Mouse (Mus musculus): ENCODE measurements at regions not wholly inside any gene's neighbourhood (a gene's known extent, or its start where the extent isn't known, plus 50 kb on each side); places are given as distances from the start of the nearest gene placed in this dataset.
A peak's percentile ranks its signal among the peaks of the same experiment; 100 is the strongest.

DNA sequence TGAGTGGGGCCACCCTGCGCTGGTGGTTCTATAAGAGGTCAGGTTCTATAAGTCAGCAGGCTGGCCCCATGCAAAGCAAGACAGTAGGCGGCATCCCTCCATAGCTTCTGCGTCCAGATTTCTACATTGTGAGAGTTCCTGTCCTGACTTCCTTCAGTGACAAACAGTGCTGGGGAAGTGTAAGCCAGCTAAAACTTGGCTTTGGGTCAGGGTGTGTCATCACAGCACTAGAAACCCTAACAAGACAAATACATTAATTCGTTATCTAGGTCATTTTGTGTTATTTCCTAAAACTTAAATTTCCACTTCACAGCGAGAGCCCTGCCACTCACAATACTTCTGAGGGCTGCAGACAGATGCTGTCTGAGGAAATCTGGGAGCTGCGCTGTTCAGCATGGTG, 181.3 kb downstream of the Ifng start:
- no peak for DNase-seq (ENCODE audit: extremely low read depth, low read depth)

DNA sequence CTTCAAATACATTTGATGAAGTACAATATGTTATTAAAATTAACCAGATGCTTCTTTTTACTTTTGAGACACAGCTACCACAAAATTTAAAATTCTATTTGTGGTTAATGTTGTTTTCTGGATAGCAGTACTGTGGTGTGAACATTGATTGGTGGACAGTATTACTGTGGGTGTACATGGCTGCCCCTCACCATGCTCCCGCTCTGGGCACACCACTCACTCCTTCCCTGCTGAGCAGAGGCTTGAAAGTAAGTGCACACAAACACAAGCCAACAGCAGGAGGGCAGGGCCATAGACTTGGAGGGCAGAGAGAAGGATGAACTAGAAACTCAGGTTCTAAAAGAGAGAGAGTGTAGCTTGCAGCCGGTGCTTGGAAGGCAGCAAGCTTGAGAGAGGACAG, 182.1 kb downstream of the Ifng start:
- DNase-seq (ENCODE audit: extremely low read depth, low read depth), result no peak

DNA sequence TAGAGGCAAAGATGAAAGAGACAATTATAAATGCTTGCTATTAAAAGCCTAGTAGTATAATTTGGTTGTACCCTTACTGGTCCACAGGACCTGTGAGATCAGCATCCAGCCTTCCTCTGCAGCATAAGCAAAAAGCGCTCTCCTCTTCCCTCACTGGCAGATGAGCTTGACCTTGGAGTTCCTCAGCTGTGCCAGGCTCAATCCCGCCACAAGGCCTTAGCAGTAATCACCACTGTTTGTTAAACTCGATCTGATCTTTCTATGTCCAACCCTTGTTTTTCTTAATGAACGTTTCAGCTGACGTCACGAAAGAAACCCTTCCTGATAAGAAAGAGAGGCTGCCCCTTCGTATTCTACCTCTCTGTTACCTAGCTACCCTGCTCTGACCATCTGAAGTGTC, 183.5 kb downstream of the Ifng start:
- no peak for DNase-seq (ENCODE audit: extremely low read depth, low read depth)

DNA sequence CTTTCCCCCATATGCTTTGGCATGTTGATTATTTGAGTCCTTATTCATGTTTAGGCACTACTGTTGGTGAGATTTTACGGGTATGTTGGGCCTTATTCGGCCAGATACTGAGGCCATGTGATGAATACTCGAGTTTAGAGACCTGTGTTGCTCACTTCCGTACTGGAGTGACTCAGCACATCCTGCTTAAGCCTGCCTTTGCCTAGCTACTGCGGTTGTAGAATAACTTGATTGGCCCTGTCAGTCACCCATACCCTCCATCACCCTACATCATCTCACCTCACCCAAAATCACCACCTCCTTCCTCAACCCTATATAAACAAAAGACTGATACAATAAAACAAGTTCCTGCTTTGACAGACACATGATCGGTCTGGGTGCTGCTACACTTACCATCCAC, 187.2 kb downstream of the Ifng start:
- no peak for DNase-seq (ENCODE audit: extremely low read depth, low read depth)

DNA sequence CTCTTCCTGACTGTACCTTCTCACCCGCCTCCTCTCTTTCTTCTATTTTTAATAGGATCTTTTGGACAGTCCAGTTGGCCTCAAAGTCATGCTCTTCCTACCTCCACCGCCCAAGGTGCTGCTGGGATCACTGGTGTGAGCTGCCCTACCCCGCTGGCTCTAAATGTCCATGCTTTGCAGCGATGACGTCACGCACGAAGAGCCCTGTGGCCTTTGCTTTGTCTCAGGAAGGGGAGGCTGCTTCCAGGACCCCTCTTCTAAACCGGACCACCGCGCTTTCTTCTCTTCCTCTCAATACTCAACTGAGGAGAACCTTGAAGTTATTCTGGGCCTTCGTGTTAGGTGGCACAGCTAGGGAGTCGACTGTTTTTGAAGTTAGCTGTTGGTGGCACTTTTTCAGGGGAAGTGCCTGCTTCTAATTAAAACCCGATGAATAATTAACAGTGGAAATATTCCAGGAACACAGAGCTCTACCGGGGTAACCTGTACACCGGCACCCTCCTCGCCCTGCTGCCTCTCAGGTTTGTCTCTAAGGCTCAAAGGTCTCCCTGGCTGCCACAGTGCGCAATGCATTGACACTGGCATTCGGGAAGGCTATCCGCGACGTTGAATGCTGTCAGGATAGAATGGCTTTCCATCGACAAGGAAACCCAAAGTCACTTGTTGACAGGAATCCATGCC, 188.7 kb downstream of the Ifng start:
- no peak for DNase-seq (ENCODE audit: extremely low read depth, low read depth)

DNA sequence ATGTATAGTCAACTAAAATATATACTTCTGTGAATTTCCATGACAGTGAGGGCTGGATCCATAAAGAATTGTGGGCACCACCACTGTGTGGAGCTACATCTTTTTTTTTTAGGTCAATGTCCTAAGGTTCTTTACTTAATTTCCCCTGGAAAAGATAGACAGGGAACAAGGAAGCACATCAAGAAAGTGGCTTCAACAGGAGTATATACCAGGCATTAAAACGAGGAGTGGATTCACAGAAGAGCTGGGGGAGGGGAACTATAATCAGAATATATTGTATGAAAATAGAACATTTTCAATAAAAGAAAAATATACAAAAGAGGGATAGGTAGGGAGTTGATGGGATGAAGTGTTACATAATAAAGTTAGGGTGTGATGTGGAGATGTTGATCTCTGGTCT, 190.9 kb downstream of the Ifng start:
- no peak for DNase-seq (ENCODE audit: extremely low read depth, low read depth)

DNA sequence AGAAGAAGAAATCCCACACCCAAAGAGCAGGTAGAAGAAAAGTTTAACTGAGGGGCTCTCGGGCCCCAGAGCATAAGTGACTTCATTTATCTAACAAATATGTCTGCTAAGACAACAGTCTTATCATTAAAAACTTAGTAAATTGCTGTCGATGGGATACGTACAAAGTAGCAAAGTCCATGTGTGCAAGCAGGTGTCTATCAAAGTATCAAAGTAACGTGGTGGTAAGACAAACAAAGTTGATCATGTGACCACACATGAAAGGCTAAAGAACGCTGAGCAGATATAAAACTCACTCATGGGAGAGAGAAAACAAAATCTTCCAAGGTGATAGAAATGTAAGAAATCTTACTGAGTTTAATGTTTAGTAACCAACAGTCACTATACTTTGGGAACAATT, 191.3 kb downstream of the Ifng start:
- no peak for DNase-seq (ENCODE audit: extremely low read depth, low read depth)

DNA sequence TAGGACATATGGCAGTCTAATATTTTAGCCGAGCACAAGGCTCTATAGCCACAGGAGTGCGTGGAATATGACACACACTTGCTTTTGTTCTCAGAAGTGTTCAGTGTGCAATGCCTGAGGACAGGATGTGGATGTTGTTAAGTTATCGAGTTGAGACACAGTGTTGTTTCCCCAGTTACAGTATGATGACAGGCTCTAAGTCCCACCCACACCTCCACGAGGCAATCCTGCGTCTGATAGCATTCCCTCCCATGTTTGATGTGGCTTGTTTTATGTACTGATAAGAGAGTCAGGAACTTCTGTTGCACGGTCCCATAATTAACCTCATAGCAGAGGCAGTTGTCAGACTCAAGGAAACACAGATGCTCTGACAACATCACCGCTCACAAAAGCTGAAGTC, 192.6 kb downstream of the Ifng start:
- DNase-seq (ENCODE audit: extremely low read depth, low read depth), result peak; percentile 33

DNA sequence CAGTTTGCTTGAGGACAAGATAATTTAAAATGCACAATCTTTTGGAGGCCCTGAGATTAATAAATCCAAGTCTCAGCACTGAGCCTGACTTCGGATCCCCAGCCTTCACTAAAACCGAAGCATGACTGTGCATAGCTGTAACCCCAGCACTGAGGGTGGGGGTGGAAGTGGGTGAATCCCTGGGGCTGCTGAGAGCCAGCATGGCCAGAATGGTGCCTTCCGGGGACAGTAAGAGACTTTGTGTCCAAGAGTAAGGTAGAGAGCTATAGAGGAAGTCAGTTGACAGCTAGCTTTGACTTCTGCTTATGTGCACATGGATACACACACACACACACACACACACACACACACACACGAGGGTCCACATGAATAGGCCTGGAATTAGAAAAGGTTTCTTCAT, 198.3 kb downstream of the Ifng start:
- no peak for DNase-seq (ENCODE audit: extremely low read depth, low read depth)

DNA sequence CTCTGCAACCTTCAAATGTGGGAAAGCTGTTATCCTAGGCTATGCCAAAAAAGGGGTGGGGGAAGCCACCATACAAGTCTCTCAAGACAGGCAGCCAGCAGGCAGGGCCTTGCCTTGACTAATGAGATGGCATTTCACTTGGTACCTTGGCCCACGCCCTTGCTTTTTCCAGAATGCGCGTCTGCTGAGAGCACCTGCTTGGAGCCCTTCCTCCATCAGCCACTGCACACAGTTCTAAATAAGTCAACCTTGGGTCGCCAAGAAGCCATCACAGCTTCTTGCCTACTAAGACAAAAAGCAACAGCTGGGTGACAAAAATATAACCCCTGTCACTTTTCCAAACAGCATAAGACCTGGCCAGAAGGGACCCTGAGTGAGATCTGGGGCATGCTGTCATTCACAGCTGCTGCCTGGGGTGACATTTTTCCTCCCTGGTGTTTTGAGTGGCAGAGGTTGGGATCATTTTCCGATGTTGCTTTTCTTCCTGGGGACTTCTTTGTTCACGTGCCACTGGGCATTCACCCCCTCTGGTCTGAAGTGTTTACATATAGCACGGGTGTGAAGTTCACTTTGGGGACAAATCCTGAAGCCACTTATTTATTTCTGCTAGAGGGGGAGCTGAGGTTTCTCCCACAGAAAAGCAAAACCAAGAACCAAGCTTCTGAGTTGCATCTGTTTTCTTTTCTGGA, 199.4 kb downstream of the Ifng start:
- no peak for DNase-seq (ENCODE audit: extremely low read depth, low read depth)

DNA sequence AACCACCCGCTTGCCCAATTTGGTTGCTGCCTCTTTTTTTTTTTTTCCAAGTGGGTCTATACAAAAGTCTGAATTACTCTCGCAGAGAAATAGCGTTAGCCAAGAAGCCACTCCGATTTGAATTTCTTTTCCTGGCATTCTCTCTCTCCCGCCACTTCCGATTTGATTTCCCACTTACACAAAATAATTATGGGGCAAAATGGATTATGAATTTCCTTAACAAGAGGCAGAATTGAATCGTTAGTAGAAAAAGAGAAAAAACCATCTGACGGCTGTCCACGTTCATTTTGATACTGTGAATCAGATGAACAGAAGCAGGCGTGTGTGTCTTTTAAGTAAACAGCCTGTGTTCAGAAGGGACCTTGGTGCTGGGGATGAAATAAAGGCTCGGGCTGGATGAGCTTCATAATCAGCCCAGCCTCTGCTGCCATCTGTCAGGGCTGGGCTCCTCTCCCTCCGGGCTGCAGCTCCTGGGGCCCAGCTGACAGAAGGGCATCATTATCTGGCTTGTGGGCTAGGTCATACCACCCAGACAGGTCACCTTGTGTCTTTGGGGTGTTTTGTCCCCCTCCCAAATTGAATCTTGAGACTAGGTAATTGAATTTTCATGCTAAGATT, 200.1 kb downstream of the Ifng start:
- DNase-seq (ENCODE audit: extremely low read depth, low read depth), result no peak

DNA sequence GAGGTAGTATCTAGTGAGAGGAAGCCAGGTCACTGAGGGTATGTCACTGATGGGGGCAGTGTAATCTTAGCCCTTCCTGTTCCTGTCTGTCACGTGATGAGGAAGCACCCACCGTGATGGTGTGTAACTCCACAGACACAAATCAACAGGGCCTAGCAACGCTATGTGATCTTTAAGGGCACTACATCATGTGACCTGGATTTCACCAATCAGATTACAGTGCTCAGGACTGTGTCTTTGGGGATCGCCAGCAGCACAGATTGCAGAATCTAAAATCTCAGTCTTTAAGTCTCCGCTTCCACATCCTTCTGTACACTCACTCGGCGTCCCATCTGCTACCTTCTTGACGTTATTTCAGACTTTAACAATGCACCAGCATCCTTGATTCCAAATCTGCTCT, 202.8 kb downstream of the Ifng start:
- DNase-seq (ENCODE audit: extremely low read depth, low read depth), result no peak

DNA sequence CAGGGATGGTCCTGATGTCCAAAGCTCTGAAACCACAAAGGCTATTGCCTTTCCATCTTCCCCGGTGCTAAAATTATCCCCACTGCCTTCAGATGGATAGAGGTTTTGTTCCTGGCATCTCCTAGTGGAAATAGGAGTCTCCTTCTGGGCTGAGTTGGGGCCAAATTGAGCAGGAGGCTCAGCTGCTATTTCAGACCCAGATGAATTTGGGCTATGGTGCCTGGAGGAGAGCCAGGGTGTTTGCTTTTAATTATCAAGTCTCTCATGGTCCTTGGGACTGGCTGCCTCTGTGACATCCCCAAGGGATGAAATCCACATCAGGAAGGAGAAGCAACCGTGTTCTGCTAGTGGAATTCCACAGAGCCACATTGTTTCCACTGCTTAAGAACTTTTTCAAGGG, 207.3 kb downstream of the Ifng start:
- DNase-seq (ENCODE audit: extremely low read depth, low read depth), result no peak

DNA sequence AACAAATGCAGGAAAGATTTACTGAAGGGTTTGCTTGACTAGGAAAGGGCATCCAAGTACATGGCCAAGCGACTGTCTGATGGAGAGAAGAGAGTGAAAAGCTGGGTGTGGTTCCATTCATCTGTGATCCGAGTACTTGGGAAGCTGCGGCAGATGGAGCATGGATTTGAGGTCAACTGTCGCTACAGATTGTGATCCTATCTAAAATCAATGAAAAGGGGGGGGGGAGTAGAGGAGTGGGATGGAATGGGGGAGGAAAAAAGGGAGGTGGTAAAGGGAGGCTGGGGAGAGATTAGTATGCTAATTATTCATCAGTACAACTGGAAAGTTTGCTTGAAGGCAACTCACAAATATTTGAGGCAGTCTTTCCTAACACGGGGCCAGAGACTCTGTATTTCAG, 213.4 kb downstream of the Dyrk2 start:
- DNase-seq (ENCODE audit: extremely low read depth, low read depth), result no peak

DNA sequence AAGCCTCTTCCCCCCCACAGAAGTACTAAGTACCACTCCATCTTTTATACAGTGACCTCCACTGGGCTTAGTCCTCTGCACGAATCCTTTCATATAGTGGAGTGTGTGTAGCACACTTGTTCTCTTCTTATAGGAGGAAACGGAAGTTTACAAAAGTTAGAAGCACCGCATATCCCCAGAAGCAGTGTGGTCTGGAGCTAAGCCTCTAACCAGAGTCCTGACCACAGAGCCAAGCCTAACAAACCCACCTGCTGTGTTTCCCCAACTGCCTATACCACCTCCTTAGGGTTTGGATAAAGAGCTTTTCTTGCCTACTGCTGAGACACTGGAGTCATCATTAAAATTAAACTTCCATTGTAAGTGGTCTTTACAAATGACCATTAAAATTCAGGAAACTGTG, 204.0 kb downstream of the Dyrk2 start:
- no peak for DNase-seq (ENCODE audit: extremely low read depth, low read depth)

DNA sequence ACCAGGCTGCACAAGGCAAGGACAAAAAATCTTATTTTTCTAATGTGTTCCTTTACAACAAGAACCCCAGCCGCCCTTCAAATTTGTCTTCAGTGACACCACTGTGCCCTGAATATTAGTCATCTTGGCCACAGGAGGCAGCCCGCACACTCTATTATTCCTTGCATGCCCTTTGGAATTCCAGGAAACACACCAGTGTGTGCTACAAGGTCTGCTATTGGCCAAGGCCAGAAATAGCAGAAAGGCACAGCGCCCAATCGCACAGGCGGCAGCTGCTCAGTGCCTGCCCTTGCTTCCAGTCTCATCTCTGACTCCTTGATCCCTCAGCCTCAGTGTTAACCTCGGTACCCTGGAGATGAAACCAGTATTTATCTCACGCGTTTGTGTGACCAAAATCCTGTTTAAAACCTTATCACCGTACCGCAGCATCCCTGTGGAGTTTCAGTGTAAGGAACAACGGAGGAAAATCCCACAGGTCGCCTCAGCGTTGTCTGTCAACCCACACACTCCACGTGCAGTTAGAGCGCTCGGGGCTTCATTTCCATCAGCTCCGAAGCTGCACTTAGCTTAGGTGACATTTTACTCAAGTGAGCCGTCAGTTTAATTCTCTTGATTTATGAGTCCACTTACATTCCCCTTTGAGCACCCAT, 194.1 kb downstream of the Dyrk2 start:
- no peak for DNase-seq (ENCODE audit: extremely low read depth, low read depth)

DNA sequence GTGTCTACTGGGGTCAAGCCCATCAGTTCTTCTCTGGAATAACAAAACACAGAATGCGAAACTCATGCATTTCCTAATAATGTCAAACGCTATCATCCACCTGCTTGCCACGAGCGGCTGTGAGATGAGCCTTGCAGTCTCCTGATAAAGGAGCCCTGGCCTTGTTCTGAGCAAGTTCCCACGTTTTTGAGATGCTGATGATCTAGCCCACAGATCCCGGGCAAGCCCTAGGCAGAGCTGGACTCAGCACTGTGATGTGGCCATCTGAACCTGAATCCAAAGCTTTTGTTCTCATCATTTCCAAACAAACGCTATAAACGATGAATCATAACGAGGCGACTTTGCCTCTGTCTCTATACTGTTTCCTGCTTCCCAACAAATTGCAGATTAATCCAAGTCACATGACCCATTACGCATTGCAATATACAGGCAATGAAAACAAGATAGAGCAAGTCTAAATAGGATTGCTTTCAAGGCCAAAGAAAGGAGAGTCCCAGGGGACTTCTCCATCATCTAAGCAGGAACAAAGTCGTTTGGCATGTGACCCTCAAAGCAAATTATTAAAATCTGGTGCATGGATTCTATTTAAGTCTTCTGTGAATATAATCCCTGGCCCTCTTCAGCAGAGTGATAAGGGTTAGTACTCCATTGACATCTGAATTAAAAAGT, 191.1 kb downstream of the Dyrk2 start:
- DNase-seq (ENCODE audit: extremely low read depth, low read depth), result no peak

DNA sequence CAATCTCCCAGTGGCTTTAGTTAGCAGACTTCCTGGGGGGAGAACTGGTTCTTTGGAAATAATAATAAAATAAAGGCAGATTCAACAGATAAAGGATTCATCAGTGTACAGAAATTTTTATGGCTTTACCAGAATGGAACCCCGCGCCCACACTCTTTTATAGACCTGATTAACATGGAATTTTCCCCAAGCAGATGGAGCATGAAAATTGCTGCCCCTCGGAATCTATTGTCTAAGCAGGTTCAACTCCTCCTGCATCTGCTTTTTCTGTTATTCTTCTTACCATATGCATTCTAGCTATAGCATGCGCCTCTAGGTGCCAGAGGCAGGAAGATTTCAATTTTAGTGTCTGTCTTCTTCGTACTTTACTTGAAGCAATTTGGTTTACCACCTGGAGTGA, 190.5 kb downstream of the Dyrk2 start:
- DNase-seq (ENCODE audit: extremely low read depth, low read depth), result no peak

DNA sequence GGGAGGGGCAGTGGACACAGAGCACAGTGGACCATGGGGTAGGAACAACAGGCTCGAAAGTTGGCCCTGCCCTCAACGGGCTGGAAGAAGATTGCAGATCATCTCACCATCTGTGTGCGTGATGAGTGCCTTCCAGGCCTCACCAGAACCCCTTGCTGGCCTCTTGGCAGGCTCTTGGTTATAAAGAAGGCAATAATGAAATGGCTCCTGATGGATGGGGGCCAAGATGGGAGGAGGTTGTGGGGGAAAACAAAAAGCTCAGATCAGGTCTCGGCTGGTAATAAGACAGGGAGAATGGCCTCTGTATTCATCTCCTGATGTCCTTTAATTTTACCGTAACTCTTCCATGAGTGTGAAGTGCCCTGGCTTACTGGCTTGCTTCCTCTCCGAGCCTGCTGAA, 189.1 kb downstream of the Dyrk2 start:
- DNase-seq (ENCODE audit: extremely low read depth, low read depth), result no peak

DNA sequence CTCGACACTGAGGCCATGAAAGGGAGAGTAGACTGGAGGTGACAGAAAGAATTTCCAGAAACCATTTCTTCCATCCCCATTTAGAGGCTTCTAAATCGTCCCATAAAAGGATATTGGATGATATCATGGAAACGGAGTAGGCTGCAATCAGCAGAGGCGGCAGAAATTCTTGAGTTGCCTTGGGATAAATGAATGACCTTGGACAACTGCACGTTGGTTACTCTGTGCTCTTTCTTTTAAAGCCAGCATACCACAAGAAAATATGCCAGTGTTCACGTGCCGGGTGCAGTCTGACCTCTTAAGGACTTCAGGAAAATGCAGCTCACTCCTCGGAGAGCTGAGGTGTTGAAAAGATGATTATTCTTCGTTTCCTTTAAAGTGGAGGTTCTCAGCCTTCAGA, 186.7 kb downstream of the Dyrk2 start:
- DNase-seq (ENCODE audit: extremely low read depth, low read depth), result no peak

DNA sequence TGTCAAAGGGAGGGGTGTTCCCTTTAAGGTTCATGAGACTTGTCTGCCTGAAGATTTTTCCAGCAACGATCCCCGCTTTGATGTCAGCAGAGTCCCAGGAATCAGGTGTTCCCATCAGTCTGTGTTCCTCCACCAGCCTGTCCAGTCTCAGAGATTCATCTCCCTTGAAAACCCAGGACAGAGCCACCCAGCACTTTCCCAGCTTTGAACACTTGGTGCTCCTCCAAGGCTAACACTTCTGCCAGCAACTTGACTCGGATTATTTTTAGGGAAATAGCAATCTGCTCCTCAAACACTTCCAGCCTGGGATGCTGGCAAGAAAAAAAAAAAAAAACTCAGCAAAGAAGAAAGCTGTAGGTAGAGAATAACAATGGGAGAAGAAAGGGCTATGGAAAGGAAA, 170.7 kb downstream of the Dyrk2 start:
- DNase-seq (ENCODE audit: extremely low read depth, low read depth), result no peak

DNA sequence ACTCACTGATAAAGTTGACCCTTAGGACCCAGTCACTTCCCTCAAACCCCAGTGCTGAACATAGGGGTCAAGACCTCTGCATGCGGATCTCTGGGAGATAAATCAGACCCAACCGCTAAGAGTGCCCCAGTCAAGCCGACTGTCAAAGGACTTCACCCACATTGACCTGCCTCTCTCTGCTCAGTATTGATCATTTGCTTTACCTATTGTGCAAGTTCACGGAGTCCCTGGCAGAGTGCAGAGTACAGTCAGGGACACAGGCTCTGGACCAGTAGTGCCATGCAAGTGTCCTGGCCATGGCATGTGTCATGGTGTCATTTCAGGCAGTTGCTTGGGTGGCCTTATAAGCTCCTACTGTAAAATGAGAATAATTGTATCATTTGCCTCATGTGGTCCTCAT, 169.9 kb downstream of the Dyrk2 start:
- no peak for DNase-seq (ENCODE audit: extremely low read depth, low read depth)
